ENCODE assay signal across 8 mouse cellular contexts in genomic region chr16:90830686-90831439, GRCm38 (mm10). TPM values are rescaled to one million over a fixed set of nuclear protein-coding genes. Genes with fewer than 3 reads are reported as not detected.
DNase-seq lines count a peak whose midpoint lies in the region; ATAC-seq and TF ChIP-seq lines count a peak whose summit lies in the region.

No protein-coding gene starts in this region.

- H3K27ac ChIP-seq in heart, embryonic 14.5 days (replicated peaks in 1 of 2; ENCODE audit: control insufficient read depth in 1 of 2, insufficient read depth in 1 of 2, low read depth in 2 of 2, low read length in 2 of 2): peak overlapping the region; percentile 71 to 79
- no peak overlapping the region for H3K27ac ChIP-seq in kidney, postnatal 0 days
- H3K27ac ChIP-seq in liver, embryonic 12.5 days: peak overlapping the region; percentile 57
- H3K27ac ChIP-seq in stomach, embryonic 14.5 days (ENCODE audit: low read length): no peak overlapping the region

- H3K4me3 ChIP-seq in heart, embryonic 14.5 days (ENCODE audit: control insufficient read depth in 1 of 2, insufficient read depth in 1 of 2, low read depth in 1 of 2, low read length in 2 of 2): peak overlapping the region; percentile 50 to 66
- H3K4me3 ChIP-seq in kidney, postnatal 0 days (replicated peaks; ENCODE audit: low read depth, low read length): peak overlapping the region; percentile 49
- peak overlapping the region; percentile 61 for H3K4me3 ChIP-seq in liver, embryonic 12.5 days
- H3K4me3 ChIP-seq in stomach, embryonic 14.5 days (ENCODE audit: low read depth, low read length): peak overlapping the region; percentile 39

- peak; percentile 29 for DNase-seq in CD4-positive helper T cell, adult 2 months (ENCODE audit: low read depth, low spot score)
- DNase-seq in brain, adult 2 months (ENCODE audit: low read depth, low spot score): peak; percentile 89
- peak; percentile 26 for DNase-seq in fibroblast of lung, adult 2 months (ENCODE audit: low read depth)
- DNase-seq in kidney, postnatal 0 days (ENCODE audit: low spot score): peak; percentile 55
- peak; percentile 31 to 41 for DNase-seq in natural killer cell, adult 2 months (ENCODE audit: low spot score in 2 of 2)

- H3K27me3 ChIP-seq in heart, embryonic 14.5 days (ENCODE audit: control insufficient read depth, insufficient read depth, low read length): peaks cover 4% of the 10 kb centered on the region
- H3K27me3 ChIP-seq in kidney, postnatal 0 days (ENCODE audit: insufficient read depth, low read length): 0 out of 2 replicates have a peak, but pooled peaks cover 4% of the 10 kb centered on the region
- peaks cover 80% of the 10 kb centered on the region for H3K27me3 ChIP-seq in liver, embryonic 12.5 days (replicated peaks)
- H3K27me3 ChIP-seq in stomach, embryonic 14.5 days (ENCODE audit: control insufficient read depth, insufficient read depth, low read length): peaks cover 3% of the 10 kb centered on the region

- peak overlapping the region; percentile 99 for H3K4me2 ChIP-seq in heart, embryonic 14.5 days (ENCODE audit: low read length)
- H3K4me2 ChIP-seq in kidney, postnatal 0 days (ENCODE audit: low read length): peak overlapping the region; percentile 92
- H3K4me2 ChIP-seq in liver, embryonic 12.5 days: peak overlapping the region; percentile 86
- H3K4me2 ChIP-seq in stomach, embryonic 14.5 days (replicated peaks; ENCODE audit: low read depth, low read length): peak overlapping the region; percentile 100

- H3K4me1 ChIP-seq in heart, embryonic 14.5 days (ENCODE audit: control insufficient read depth in 2 of 2, insufficient read depth in 2 of 2, low read length in 2 of 2): peaks cover 5 to 28% of the 10 kb centered on the region in 2 experiments; a peak in 3 of 4 replicates
- peaks cover 13% of the 10 kb centered on the region; the same call in 1 of the 2 replicates for H3K4me1 ChIP-seq in kidney, postnatal 0 days (replicated peaks; ENCODE audit: insufficient read depth, low read length)
- peaks cover 36% of the 10 kb centered on the region for H3K4me1 ChIP-seq in liver, embryonic 12.5 days
- H3K4me1 ChIP-seq in stomach, embryonic 14.5 days (ENCODE audit: control insufficient read depth, insufficient read depth, low read length): peaks cover 12% of the 10 kb centered on the region; the same call in 1 of the 2 replicates

- WGBS in heart, embryonic 14.5 days: under 1% methylated on average over 67 of the region's 67 CpGs
- under 1% methylated on average over 65 of the region's 67 CpGs for WGBS in kidney, postnatal 0 days
- 2% methylated on average over 61 of the region's 67 CpGs for WGBS in liver, embryonic 12.5 days (ENCODE audit: insufficient replicate concordance)
- WGBS in stomach, embryonic 14.5 days: under 1% methylated on average over 63 of the region's 67 CpGs

- H3K9ac ChIP-seq in heart, embryonic 14.5 days (ENCODE audit: low read length): peak overlapping the region; percentile 73
- peak overlapping the region; percentile 59 for H3K9ac ChIP-seq in kidney, postnatal 0 days (ENCODE audit: low read depth, low read length)
- peak overlapping the region; percentile 67 for H3K9ac ChIP-seq in liver, embryonic 12.5 days
- peak overlapping the region; percentile 11; the same call in 1 of the 2 replicates for H3K9ac ChIP-seq in stomach, embryonic 14.5 days (replicated peaks; ENCODE audit: low read depth, low read length)

- no peaks in the 10 kb centered on the region for H3K36me3 ChIP-seq in heart, embryonic 14.5 days (ENCODE audit: control insufficient read depth, insufficient read depth, low read length)
- H3K36me3 ChIP-seq in kidney, postnatal 0 days (ENCODE audit: insufficient read depth, low read length): no peaks in the 10 kb centered on the region
- H3K36me3 ChIP-seq in liver, embryonic 12.5 days: no peaks in the 10 kb centered on the region
- no peaks in the 10 kb centered on the region for H3K36me3 ChIP-seq in stomach, embryonic 14.5 days (ENCODE audit: control insufficient read depth, insufficient read depth, low read length)

- TF ChIP-seq CTCF in kidney, postnatal 0 days (IDR thresholded peaks at IDR 0.05; ENCODE audit: low read depth): no peak

- peak; percentile 60 for ATAC-seq in heart, embryonic 14.5 days (ENCODE audit: insufficient number of reproducible peaks, insufficient read depth, low FRiP score, low read depth)
- peak; percentile 88 for ATAC-seq in kidney, postnatal 0 days (replicated peaks; ENCODE audit: low FRiP score, low read depth)
- ATAC-seq in liver, embryonic 12.5 days: peak; percentile 52
- ATAC-seq in stomach, embryonic 14.5 days (ENCODE audit: insufficient number of reproducible peaks, insufficient read depth, low FRiP score, low read depth): peak; percentile 74

- H3K9me3 ChIP-seq in heart, embryonic 14.5 days (ENCODE audit: control insufficient read depth, low read length): no peaks in the 10 kb centered on the region
- no peaks in the 10 kb centered on the region for H3K9me3 ChIP-seq in kidney, postnatal 0 days (replicated peaks; ENCODE audit: low read length)
- no peaks in the 10 kb centered on the region for H3K9me3 ChIP-seq in liver, embryonic 12.5 days (replicated peaks)
- no peaks in the 10 kb centered on the region for H3K9me3 ChIP-seq in stomach, embryonic 14.5 days (ENCODE audit: control insufficient read depth, low read depth, low read length)

RNA-seq across cellular contexts. Expression of gene Eva1c, which starts 4.3 kb away (rescaled TPM):
- 3.0 and 3.3 TPM in 2 replicates for polyA plus RNA-seq in heart, embryonic 14.5 days (2014; fragmentation: Nextera tagmentation; extraction: Ambion mirVana)
- 1.0 and 1.2 TPM in 2 replicates for polyA plus RNA-seq in kidney, postnatal 0 days (2015; fragmentation: Nextera tagmentation; extraction: Ambion mirVana)
- polyA plus RNA-seq in liver, embryonic 12.5 days (2016; fragmentation: Nextera tagmentation; extraction: Ambion mirVana): 0.11 and 0.30 TPM in 2 replicates
- 0.72 and 1.1 TPM in 2 replicates for polyA plus RNA-seq in stomach, embryonic 14.5 days (2014; fragmentation: Nextera tagmentation; extraction: Ambion mirVana)

RNA-seq across cellular contexts. Expression of gene Urb1, which starts 20.6 kb away (rescaled TPM):
- 7.2 and 7.6 TPM in 2 replicates for polyA plus RNA-seq in heart, embryonic 14.5 days (2014; fragmentation: Nextera tagmentation; extraction: Ambion mirVana)
- polyA plus RNA-seq in kidney, postnatal 0 days (2015; fragmentation: Nextera tagmentation; extraction: Ambion mirVana): 4.2 and 5.1 TPM in 2 replicates
- 9.7 and 10.3 TPM in 2 replicates for polyA plus RNA-seq in liver, embryonic 12.5 days (2016; fragmentation: Nextera tagmentation; extraction: Ambion mirVana)
- 9.9 and 13.8 TPM in 2 replicates for polyA plus RNA-seq in stomach, embryonic 14.5 days (2014; fragmentation: Nextera tagmentation; extraction: Ambion mirVana)

Comparison
In these comparisons a context has a peak if more than half of its experiments do, and no peak if none do; other contexts are left out.
1. DNase-seq: peak in every context shown above with its lines; median percentile 89 in brain, adult 2 months; 55 in kidney, postnatal 0 days; 36 in natural killer cell, adult 2 months; 29 in CD4-positive helper T cell, adult 2 months; 26 in fibroblast of lung, adult 2 months.
2. H3K27ac ChIP-seq: peak in heart, embryonic 14.5 days (2 of 2) and liver, embryonic 12.5 days (single experiment); none in kidney, postnatal 0 days (single experiment) and stomach, embryonic 14.5 days (single experiment).
3. H3K9ac ChIP-seq: peak in every context shown above with its lines; median percentile 73 in heart, embryonic 14.5 days; 67 in liver, embryonic 12.5 days; 59 in kidney, postnatal 0 days; 11 in stomach, embryonic 14.5 days.
4. Peak in every context shown above with its lines, with median percentiles within 50 percentile points of each other: ATAC-seq, H3K4me2 ChIP-seq and H3K4me3 ChIP-seq.